In the genomic region with DNA sequence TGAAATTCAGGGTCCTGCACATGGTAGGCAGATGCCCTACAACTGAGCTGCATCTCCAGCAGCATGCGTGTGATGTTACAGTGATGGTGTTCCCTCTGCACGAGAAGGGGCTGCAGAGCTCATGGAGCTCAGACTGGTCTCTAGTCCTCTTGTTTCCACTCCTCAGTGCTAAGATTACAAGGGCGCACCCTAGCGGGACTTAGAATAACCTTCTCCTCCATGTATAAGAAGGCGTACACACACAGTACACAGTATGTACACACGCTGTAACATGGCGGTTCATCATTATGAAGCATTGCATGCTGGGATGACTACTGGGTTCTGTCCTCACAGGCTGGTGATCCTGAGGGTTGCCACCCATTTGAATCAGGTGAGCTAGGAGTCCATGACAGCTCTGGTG, we compare ENCODE assay signal across 12 mouse cellular contexts.
"Had no signal": no experiment of that assay in that cellular context is flagged by ENCODE, and none has a peak within 500 bp of the region (broad histone marks: within the 10 kb centered on the region; RNA-seq: fewer than 3 reads in every experiment).

No protein-coding gene starts in this region.

- H3K4me2 ChIP-seq: limb, embryonic 12.5 days; lung, embryonic 15.5 days; midbrain, embryonic 11.5 days; stomach, embryonic 15.5 days had no signal

- H3K4me1 ChIP-seq: limb, embryonic 12.5 days; lung, embryonic 15.5 days; stomach, embryonic 15.5 days had no signal

- H3K27me3 ChIP-seq: limb, embryonic 12.5 days; lung, embryonic 15.5 days; stomach, embryonic 15.5 days had no signal

- H3K27ac ChIP-seq: limb, embryonic 12.5 days; lung, embryonic 15.5 days; stomach, embryonic 15.5 days had no signal

- H3K9ac ChIP-seq: limb, embryonic 12.5 days; lung, embryonic 15.5 days; stomach, embryonic 15.5 days had no signal

- H3K4me3 ChIP-seq: limb, embryonic 12.5 days; lung, embryonic 15.5 days; stomach, embryonic 15.5 days had no signal

- H3K9me3 ChIP-seq: limb, embryonic 12.5 days; lung, embryonic 15.5 days; stomach, embryonic 15.5 days had no signal

- DNase-seq: kidney, adult 8-10 months; kidney, postnatal 36 days; layer of hippocampus, adult 9-11 months; layer of hippocampus, postnatal 36 days; liver; right cerebral cortex, postnatal 14 days; thymus, postnatal 4 days had no signal

- ATAC-seq: midbrain, embryonic 16.5 days had no signal
